Comparison of ENCODE assay signal across 8 mouse cellular contexts in the genomic region with DNA sequence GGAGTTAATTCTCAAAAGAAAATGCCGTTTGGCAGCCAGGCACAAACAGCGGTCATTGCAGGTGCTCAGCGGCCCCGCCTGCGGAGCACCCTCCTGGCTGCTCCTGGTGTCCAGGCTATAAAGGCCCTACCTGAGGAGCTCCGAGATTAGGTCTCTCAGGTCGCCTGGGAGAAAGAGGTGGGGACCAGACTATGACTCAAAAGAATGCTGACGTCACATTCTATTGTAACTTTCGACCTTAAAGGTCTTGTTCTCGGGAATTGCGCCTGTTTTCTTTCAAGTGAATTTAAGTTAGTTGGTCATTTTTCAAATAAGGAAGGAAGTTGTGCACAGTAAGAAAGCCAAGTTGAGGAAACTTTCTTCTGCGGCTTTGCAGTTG. TPM values are rescaled to one million over a fixed set of nuclear protein-coding genes. Genes with fewer than 3 reads are reported as not detected.
DNase-seq lines count a peak whose midpoint lies in the region; ATAC-seq and TF ChIP-seq lines count a peak whose summit lies in the region.

No protein-coding gene starts in this region.

- no peak for TF ChIP-seq CTCF in cortical plate, adult 2 months (IDR thresholded peaks at IDR 0.05; ENCODE audit: extremely low read depth, insufficient read depth, low read length)
- TF ChIP-seq CTCF in intestine, postnatal 0 days (IDR thresholded peaks at IDR 0.05; ENCODE audit: low read depth): no peak

- peak overlapping the region; percentile 65; the same call in 1 of the 2 replicates for H3K27ac ChIP-seq in kidney, embryonic 14.5 days (ENCODE audit: low read depth, low read length)
- no peak overlapping the region for H3K27ac ChIP-seq in cortical plate, adult 2 months (ENCODE audit: insufficient read depth, low read length)
- peak overlapping the region; percentile 83 for H3K27ac ChIP-seq in intestine, postnatal 0 days (ENCODE audit: low read depth, low read length)
- H3K27ac ChIP-seq in midbrain, embryonic 12.5 days (replicated peaks): no peak overlapping the region

- 3% methylated on average over 12 of the region's 12 CpGs for WGBS in kidney, embryonic 14.5 days
- WGBS in intestine, postnatal 0 days: 5% methylated on average over 12 of the region's 12 CpGs
- 6% methylated on average over 12 of the region's 12 CpGs for WGBS in midbrain, embryonic 12.5 days

- H3K36me3 ChIP-seq in kidney, embryonic 14.5 days (ENCODE audit: control insufficient read depth, insufficient read depth, low read length): no peaks in the 10 kb centered on the region
- H3K36me3 ChIP-seq in intestine, postnatal 0 days (ENCODE audit: control insufficient read depth, insufficient read depth): no peaks in the 10 kb centered on the region
- no peaks in the 10 kb centered on the region for H3K36me3 ChIP-seq in midbrain, embryonic 12.5 days

- H3K4me2 ChIP-seq in kidney, embryonic 14.5 days (replicated peaks; ENCODE audit: low read depth, low read length): peak overlapping the region; percentile 89
- peak overlapping the region; percentile 89 for H3K4me2 ChIP-seq in intestine, postnatal 0 days (replicated peaks; ENCODE audit: low read depth)
- peak overlapping the region; percentile 87 for H3K4me2 ChIP-seq in midbrain, embryonic 12.5 days (replicated peaks)

- H3K9me3 ChIP-seq in kidney, embryonic 14.5 days (ENCODE audit: control insufficient read depth, low read length): no peaks in the 10 kb centered on the region
- H3K9me3 ChIP-seq in intestine, postnatal 0 days (ENCODE audit: control insufficient read depth): no peaks in the 10 kb centered on the region
- no peaks in the 10 kb centered on the region for H3K9me3 ChIP-seq in midbrain, embryonic 12.5 days

- no peaks in the 10 kb centered on the region for H3K27me3 ChIP-seq in kidney, embryonic 14.5 days (ENCODE audit: control insufficient read depth, insufficient read depth, low read length)
- H3K27me3 ChIP-seq in intestine, postnatal 0 days (replicated peaks; ENCODE audit: control insufficient read depth, insufficient read depth, low read length): no peaks in the 10 kb centered on the region
- H3K27me3 ChIP-seq in midbrain, embryonic 12.5 days: peaks cover 25% of the 10 kb centered on the region

- peak overlapping the region; percentile 83 for H3K4me3 ChIP-seq in kidney, embryonic 14.5 days (ENCODE audit: low read length)
- H3K4me3 ChIP-seq in cortical plate, adult 2 months (ENCODE audit: insufficient read depth, low read length): peak overlapping the region; percentile 38
- H3K4me3 ChIP-seq in intestine, postnatal 0 days (ENCODE audit: low read depth, low read length): peak overlapping the region; percentile 67
- peak overlapping the region; percentile 75 for H3K4me3 ChIP-seq in midbrain, embryonic 12.5 days

- peaks cover 16% of the 10 kb centered on the region; the same call in 1 of the 2 replicates for H3K4me1 ChIP-seq in kidney, embryonic 14.5 days (ENCODE audit: control insufficient read depth, insufficient read depth, low read length)
- H3K4me1 ChIP-seq in cortical plate, adult 2 months (ENCODE audit: control insufficient read depth, insufficient read depth, low read length): no peaks in the 10 kb centered on the region
- H3K4me1 ChIP-seq in intestine, postnatal 0 days (replicated peaks; ENCODE audit: control insufficient read depth, insufficient read depth, low read length): no peaks in the 10 kb centered on the region
- peaks cover 4% of the 10 kb centered on the region for H3K4me1 ChIP-seq in midbrain, embryonic 12.5 days

- DNase-seq in kidney, postnatal 10 days: no peak
- DNase-seq in adrenal gland, postnatal 14 days: no peak
- DNase-seq in cerebellum, adult 18-20 months: no peak
- DNase-seq in spleen, adult 18-20 months: no peak

- H3K9ac ChIP-seq in kidney, embryonic 14.5 days (ENCODE audit: low read depth, low read length): peak overlapping the region; percentile 92
- peak overlapping the region; percentile 80 for H3K9ac ChIP-seq in intestine, postnatal 0 days (ENCODE audit: low read depth, low read length)
- H3K9ac ChIP-seq in midbrain, embryonic 12.5 days (replicated peaks): peak overlapping the region; percentile 59

- no peak for TF ChIP-seq POLR2A in cortical plate, adult 2 months (IDR thresholded peaks at IDR 0.05; ENCODE audit: extremely low read depth, insufficient read depth, low read length)

- ATAC-seq in kidney, embryonic 14.5 days (ENCODE audit: low FRiP score, low TSS enrichment): peak; percentile 50; the same call in 1 of the 2 replicates
- ATAC-seq in intestine, postnatal 0 days: peak; percentile 77
- ATAC-seq in midbrain, embryonic 12.5 days (ENCODE audit: low FRiP score, low read depth): peak; percentile 42; the same call in 1 of the 2 replicates

RNA-seq across cellular contexts. Expression of gene Tes, which starts 0.8 kb away (rescaled TPM):
- 91.3 and 92.2 TPM in 2 replicates for polyA plus RNA-seq in kidney, embryonic 14.5 days (2014; fragmentation: Nextera tagmentation; extraction: Ambion mirVana)
- polyA plus RNA-seq in cortical plate, adult 2 months (2012; rRNA removed): 1.8 and 1.9 TPM in 2 replicates
- polyA plus RNA-seq in intestine, postnatal 0 days (2015; fragmentation: Nextera tagmentation; extraction: Ambion mirVana): 74.2 and 79.4 TPM in 2 replicates
- polyA plus RNA-seq in midbrain, embryonic 12.5 days (2016; fragmentation: Nextera tagmentation; extraction: Ambion mirVana): 26.3 and 36.5 TPM in 2 replicates
- total RNA-seq in adrenal gland, postnatal 14 days (2021): 12.3 and 15.8 TPM in 2 replicates

Comparison
In these comparisons a context has a peak if more than half of its experiments do, and no peak if none do; other contexts are left out.
1. H3K27ac ChIP-seq: peak in kidney, embryonic 14.5 days (single experiment) and intestine, postnatal 0 days (single experiment); none in cortical plate, adult 2 months (single experiment) and midbrain, embryonic 12.5 days (single experiment).
2. Peak in every context shown above with its lines, with median percentiles within 50 percentile points of each other: ATAC-seq, H3K4me2 ChIP-seq, H3K4me3 ChIP-seq and H3K9ac ChIP-seq.